Mouse (Mus musculus): ENCODE measurements at regions not wholly inside any gene's neighbourhood (a gene's known extent, or its start where the extent isn't known, plus 50 kb on each side); places are given as distances from the start of the nearest gene placed in this dataset.

DNA sequence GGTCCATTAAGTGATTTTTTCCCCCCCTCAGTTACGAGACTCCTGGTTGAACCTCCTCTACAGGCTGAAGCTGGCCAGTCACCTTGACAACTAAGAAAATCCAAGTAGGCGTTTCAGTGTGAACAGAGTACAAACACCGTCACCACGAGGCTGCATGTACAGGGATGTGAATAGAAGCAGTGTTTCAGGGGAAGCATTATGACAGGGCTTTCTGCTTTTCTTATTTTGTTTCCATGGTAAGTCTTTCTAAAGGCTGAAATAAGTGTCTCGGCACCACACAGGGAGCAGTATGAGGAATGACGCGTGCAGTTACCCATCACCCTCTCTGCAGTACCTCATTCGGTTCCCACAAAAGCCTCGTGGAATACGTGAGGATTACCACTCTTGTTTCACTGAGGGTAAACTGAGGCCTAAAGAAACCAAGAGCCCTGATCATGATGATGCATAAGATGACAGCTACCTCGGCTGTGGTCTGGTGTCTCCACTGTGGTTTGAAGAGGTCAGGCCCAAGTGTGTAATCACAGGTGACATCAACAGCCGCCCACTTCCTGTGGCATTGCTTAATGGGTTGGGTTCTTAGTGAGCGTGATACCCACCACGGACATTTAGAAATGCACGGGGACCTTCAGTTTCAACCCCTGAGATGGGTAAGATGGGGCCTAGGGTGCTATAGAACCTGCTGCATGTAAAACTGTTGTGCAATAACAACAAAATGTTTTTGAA is 230.5 kb downstream of the Foxo1 start:
- no peak for DNase-seq

DNA sequence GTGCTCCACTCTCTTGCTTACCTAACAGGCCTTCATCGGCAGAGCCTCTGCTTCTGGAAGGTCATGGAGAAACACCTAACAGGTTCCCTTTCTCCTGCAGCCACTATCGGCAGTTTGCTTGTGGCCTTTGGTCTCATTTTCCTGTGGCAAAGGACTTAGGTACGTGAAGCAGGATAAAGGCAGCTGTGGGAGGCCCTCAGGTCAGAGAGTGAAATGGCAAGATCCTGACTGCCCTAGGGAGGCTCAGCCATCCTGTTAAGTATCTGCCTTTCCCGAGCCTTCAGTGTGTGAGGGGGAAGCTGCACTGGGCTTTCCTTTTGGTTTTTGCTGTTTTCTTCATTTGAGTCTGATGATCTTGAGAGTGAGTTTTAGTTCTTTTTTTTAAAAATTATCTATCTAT is 228.8 kb downstream of the Foxo1 start:
- no peak for DNase-seq

GRCm38 (mm10) chr3:52495401-52495800 is 227.3 kb downstream of the Foxo1 start:
- DNase-seq: no peak

- DNase-seq: no peak
These were observed 226.8 kb downstream of the Foxo1 start for GRCm38 (mm10) chr3:52494924-52495323.

GRCm38 (mm10) chr3:52479186-52479585 is 211.1 kb downstream of the Foxo1 start:
- DNase-seq: no peak

DNA sequence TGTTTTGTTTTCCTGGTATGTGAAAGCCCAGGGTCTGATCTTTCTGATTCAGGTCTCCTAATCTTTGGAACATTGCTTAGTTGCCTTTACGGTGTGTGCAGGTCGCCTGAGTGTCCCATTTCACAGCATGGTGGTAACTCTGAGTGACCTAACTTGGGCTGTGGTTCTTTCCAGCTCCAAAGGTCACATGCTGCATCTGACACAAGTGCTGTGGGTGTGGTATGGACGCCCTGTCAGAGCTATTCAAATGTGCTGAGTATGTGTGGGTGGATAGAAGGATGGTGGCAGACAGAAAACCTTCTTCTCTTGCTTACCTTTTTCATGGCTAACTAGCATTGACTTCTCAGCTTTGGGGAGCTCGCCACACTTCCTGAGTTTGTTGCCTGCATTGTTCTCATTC is 201.8 kb downstream of the Foxo1 start:
- no peak for DNase-seq

DNA sequence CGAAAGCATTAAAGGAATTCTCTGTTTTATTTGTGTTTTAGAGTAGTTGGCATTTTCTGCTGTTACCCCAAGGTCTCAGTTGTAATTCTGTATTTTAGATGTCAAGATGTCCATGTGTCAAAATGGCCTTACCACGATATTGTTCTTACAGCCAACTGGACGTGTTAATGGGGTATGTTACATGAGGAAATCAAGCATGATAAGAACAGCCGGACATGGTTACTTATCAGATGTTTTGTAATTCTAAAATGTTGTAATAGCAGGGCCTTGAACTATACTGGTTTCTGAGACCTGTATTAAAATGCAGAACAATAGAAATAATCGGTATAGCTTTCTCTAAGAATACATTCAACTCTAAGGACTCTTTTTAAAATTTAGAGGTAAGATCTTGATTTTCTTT is 201.3 kb downstream of the Foxo1 start:
- DNase-seq: no peak

DNA sequence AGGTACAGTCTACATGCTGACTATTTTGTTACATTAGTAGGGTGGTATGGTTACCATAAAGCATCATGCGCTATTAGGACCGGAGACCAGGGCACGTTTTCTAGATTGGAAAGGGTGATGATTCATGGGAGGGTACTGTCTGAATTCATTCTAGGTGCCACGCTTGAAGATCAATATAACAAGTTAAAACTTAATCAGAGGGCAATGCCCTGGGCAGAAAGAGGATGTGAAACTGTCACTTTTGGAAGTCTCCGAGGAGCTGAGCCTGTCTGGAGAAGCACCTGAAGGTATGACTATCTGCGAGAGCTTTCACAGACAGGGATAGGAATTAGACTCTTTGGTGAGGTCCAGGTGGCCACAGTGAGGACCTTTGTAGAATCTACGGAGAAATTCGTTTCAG is 200.2 kb downstream of the Foxo1 start:
- DNase-seq: no peak

DNA sequence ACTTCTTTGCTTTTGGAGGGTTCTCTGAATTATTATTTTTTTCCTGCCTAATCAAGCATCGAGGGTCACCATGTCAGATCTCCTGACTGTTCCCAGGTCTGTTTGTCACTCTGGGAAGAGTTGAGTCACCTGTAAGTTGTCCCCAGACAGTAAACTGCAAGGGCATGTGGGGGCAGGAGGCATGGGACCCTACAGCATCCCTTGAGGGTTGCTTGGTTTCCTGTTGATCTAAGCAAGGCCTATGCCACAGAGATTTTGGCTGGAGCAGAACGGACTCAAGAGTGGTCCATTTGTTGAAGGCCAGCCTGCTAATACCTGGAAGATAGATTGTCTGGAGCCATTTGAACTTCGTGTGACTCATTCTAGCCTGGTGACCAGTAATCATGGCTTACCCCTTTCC is 199.7 kb downstream of the Foxo1 start:
- no peak for DNase-seq

GRCm38 (mm10) chr3:52466984-52467565 is 198.9 kb downstream of the Foxo1 start:
- DNase-seq: no peak

DNA sequence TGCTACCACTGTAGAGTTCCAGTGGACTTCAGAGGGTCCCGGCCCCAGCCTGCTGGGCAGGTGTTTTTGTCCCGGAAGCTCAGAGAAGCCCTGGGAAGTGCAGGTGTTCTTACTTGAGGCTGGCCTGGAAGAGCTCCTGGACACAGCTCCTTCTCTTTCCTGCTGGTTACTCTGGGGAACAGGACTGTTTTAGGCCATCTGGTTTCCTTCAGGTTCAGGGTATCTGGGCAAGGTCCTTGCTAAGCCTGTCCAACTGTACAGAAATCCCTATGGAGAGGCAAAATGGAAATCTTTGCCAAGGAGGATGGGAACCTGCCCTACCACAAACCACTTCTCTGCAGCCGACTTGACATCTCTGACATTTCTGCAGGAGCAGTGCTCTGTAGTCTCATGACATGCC is 198.4 kb downstream of the Foxo1 start:
- peak; percentile 53 to 61 for DNase-seq

GRCm38 (mm10) chr3:52463911-52464310 is 195.8 kb downstream of the Foxo1 start:
- no peak for DNase-seq

DNA sequence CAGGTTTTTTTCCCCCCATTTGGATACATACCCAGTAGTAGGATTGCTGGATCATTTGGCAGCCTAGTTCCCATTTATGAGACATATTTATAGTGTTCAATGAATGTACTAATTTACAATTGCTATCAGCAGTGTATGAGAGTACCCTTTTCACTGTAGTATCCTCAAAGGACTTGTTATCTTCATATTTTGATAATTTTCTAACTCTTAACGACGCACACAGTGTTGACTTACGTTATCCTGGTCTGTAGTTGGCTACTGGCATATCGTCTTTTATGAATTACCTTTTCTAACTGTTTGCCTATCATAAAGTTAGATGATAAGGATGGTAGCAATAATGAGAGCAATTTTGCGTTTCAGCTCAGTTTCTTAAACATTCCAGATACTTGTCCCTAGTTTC is 186.8 kb downstream of the Foxo1 start:
- DNase-seq: no peak

DNA sequence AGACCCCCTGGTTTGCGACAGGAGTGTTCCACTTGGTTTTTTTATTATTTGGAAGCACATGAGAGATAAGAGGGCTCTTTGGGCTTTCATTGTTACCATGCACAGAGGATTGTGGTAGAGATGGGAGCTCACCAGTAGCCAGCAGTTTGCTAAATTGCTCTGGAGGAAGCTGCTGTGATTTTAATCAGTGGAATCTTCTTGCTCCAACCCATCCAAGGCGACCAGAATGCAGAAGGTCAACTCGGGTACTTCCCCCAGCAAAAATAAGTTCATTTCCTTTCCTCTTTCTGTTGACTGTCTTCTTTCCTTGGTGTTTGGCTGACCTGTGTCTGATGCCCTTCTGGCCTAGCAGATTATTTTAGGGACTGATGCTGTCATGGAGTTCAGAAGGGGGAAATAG is 184.9 kb downstream of the Foxo1 start:
- no peak for DNase-seq

DNA sequence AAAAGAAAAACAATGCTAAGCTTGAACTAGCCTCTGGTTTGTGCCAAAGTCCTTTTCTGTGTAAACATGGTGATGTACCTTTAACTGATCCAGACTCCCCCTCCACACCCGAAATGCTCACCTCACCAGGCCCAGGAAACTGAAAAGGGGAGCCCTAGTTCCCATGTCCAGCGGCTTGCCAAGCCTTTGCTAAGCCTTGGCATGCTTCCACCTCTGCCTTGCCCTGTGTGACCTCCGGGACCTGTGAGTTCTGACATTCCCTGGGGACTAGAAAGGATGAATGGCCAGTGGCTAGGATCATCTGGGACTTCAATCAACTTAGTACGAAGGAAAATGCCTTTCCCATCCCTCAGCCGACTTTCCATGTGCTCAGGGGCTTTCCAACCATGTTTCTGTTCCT is 184.2 kb downstream of the Foxo1 start:
- DNase-seq: no peak

DNA sequence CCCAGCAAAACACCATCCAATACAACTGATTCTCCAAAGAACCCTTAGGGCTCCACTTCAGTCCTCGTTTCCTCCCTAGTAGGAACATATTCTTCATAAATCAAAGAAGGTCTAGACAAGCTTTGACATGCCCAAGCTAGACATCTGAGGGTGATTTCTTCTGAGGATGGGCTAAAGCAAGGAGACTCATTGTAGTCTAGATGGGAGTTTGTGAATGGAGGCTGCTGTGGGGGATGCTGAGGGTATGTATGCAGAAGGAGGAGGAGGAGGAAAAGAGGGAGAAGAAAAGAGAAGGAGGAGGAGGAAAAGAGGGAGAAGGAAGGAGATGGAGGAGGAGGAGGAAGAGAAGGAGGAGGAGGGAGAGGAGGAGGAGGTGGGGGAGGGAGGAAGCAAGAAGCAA is 178.9 kb downstream of the Foxo1 start:
- no peak for DNase-seq

GRCm38 (mm10) chr3:52446500-52446899 is 178.4 kb downstream of the Foxo1 start:
- DNase-seq: no peak

- no peak for DNase-seq
These were observed 176.4 kb downstream of the Foxo1 start for GRCm38 (mm10) chr3:52444420-52445119.

DNA sequence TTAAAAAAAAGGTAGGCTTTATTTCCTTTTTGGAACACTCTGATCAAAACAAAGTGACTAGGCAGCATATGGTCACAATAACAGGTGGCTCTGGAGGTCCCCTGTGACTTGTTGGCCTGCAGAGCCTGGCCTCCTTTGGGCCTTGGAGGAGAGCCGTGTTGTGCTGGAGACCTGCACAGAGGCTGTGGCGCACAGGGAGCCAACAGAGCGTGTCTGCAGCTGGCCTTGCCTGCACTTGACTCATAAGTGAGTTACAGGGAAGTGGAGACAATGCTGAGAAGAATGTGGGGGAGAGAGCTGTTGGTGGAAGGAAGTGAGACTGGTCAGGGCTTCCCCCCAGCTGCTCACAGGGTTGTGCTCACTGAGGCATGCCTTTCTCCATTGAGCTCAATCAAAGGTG is 175.7 kb downstream of the Foxo1 start:
- peak; percentile 58 to 64 for DNase-seq

DNA sequence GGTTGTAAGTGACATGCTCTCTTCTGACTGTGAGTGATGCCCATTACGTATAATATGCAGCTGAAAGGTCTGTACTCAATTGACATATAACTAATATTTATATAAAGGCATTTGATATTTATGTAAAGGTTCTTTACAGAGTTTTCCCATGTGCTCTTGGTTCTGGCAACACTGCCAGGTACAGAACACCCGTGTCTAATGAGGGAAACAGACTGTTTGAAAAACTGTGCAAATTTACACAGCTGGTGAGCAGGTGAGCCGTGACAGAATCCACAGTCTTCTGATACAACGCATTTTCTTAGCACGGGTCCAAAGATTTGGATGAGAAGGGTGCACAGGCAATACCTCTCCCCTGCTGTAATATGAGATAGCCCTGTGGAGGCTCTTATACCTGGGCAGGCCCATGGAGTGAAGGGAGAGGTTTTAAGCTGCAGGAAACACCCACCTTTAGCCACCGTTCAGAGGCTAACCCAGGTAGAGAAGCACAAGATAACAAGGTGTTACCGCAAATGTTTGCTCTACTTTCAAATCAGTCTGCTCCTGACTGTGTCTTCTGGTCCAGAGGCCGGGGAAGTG is 161.0 kb downstream of the Foxo1 start:
- DNase-seq: no peak

DNA sequence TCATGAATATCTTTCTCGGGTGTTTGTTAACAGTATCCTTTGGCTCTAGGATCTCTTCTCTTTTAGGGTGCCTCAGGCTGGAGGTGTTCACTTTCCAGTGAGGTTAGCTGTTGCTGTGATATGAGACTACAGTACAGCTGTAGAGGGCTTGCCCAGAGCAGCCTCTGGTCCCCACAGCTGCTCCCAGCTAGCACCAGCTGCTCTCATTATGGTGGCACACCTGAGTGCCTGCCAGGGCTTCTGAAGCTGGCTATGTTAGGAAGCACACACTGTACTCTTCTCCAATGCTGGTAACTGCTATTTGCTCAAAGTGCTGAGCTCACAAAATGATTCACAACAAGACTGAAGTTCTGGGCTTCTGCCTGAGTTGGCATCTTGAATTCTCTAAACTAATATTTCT is 154.7 kb downstream of the Foxo1 start:
- DNase-seq: no peak

DNA sequence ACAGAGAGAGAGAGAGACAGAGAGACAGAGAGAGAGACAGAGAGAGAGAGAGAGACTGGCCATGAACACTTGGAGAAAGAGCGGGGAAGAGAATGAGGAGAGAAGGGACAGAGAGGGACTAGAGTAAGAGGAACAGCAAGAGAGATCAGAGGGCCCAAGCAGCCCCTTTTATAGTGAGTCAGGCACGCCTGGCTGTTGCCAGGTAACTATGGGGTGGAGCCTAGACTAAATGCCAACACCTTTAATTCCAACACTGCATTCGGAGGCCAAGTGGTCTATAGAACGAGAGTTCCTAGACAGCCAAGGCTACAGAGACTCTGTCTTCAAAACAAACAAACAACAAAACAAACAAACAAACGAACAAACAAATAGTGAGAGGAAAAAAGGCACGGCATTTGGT is 148.1 kb downstream of the Foxo1 start:
- no peak for DNase-seq

DNA sequence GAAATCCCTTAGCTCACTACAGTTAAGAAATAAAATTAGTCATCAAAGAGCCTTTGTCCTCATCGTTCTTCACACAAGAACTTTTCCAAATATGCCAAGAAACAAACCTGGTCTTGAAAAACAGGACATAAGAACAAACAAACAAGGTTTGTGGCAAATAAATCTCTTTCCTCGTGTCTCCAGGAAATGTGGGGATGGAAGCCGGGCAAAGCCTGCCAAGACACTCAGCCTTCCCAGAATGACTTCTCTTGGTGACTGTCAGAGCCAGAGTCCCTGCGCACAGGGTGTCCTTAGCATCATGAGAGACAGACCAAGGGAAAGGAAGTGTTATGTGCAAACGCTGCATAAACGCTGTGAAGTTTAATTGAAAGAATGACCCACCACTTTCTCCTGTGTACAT is 147.2 kb downstream of the Foxo1 start:
- no peak for DNase-seq

- peak in 1 of 2 experiments; percentile 25 for DNase-seq
These were observed 145.9 kb downstream of the Foxo1 start for GRCm38 (mm10) chr3:52414017-52414416.
